Mouse (Mus musculus) C2C12 (cell line): Measurements from ENCODE around the gene Rnf141. TPM values are rescaled to one million over a fixed set of nuclear protein-coding genes. Genes with fewer than 3 reads are reported as not detected.

Source experiments
- H3K27me3 ChIP-seq: one replicate; pipeline ENCODE4 v1.6.1; 2011; ENCODE audit not compliant: control insufficient read depth, insufficient read depth, insufficient read length
- H3K36me3 ChIP-seq: one replicate; pipeline ENCODE4 v1.6.1; 2011; ENCODE audit not compliant: control insufficient read depth, insufficient read depth
- H3K4me3 ChIP-seq: one replicate; pipeline ENCODE4 v1.5.1; 2011; ENCODE audit warnings: mild to moderate bottlenecking, control low read depth; ENCODE audit not compliant: poor library complexity, insufficient read depth, severe bottlenecking
- H3K79me2 ChIP-seq: one replicate; pipeline ENCODE4 v1.6.1; 2011; ENCODE audit not compliant: control insufficient read depth, insufficient read depth
- H3K79me3 ChIP-seq: one replicate; pipeline ENCODE4 v1.6.1; 2011; ENCODE audit warnings: low read depth, control low read depth
- H3ac ChIP-seq: one replicate; pipeline ENCODE3; 2011; ENCODE audit warnings: low read depth; ENCODE audit not compliant: control insufficient read depth, insufficient read length
- CEBPB ChIP-seq: IDR thresholded peaks from one replicate; pipeline ENCODE4 v1.6.1; 2011; ENCODE audit warnings: low read depth, mild to moderate bottlenecking, control low read depth, moderate library complexity
- CTCF ChIP-seq: IDR thresholded peaks from one replicate; pipeline ENCODE4 v1.5.1; 2011; ENCODE audit not compliant: control insufficient read depth, insufficient read depth, insufficient read length
- FOSL1 ChIP-seq: IDR thresholded peaks from one replicate; pipeline ENCODE4 v1.8.0; 2011; ENCODE audit warnings: mild to moderate bottlenecking, low read length; ENCODE audit not compliant: poor library complexity, insufficient read depth, severe bottlenecking
- MAX ChIP-seq: IDR thresholded peaks from one replicate; pipeline ENCODE4 v1.6.1; 2011; ENCODE audit warnings: mild to moderate bottlenecking, control low read depth
- MYOD1 ChIP-seq: IDR thresholded peaks from one replicate; pipeline ENCODE4 v1.6.1; 2011; ENCODE audit warnings: low read depth; ENCODE audit not compliant: control insufficient read depth, insufficient read length
- MYOG ChIP-seq: IDR thresholded peaks from one replicate; pipeline ENCODE4 v1.6.1; 2011; ENCODE audit not compliant: control insufficient read depth, insufficient read length; ENCODE audit errors: extremely low read depth
- USF1 ChIP-seq: IDR thresholded peaks from one replicate; pipeline ENCODE4 v1.6.1; 2011; ENCODE audit warnings: low read depth, mild to moderate bottlenecking, control low read depth, moderate library complexity
- polyA plus RNA-seq: library from polyadenylated mRNA; unstranded; fragments of >200 nt; fragmentation: generic; extraction: Trizol; gene quantifications from one replicate; pipeline ENCODE4 v1.2.1, GENCODE M21; 2012; ENCODE audit warnings: missing spikeins

Rnf141 gene
- polyA plus RNA-seq, 1 experiment: 9.7 TPM

DNA sequence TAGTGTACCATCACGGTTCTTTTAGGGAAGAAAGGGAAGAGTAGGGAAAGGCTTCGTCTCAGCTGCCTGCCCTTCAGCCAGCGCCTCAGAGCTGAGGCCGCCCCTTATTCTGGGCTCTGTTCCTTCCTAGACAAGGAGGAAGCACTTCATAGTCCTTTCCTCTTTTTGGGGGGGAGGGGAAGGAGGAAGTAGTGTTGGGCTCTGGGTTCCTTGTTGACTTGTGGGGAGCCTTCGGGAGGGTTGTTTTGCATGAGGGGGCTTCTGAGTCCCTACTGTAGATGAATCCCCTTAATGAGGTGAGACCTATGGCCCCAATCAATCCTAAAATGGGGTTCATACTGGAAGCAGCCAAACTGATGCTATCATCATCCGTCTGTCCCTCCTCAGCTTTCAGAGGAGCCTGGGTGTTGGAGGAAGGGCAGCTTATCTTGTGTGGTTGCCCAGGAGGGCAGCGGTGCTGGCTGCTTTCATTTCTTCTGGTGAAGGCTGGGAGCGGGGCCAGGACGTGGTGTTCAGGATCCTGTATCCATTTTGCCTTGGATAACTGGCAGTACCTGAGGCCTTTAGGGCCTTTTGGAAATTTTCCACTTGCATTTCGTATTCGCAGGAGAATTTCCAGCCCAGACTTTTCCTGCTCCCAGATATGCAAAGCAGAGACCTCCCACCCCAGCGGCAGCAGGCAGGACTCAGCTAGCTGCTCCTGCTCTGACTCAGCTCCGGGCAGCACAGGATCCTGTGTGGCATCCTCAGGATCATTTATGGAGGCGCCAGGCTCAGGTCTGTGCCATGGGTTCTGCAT is 70.9 kb downstream of the Rnf141 start:
- Histone ChIP-seq H3K36me3 (no peaks in the 10 kb centered on the region), H3K27me3 (no peaks in the 10 kb centered on the region), H3ac (no peak overlapping the region), H3K79me2 (peaks cover 15% of the 10 kb centered on the region), H3K79me3 (peaks cover 6% of the 10 kb centered on the region), H3K4me3 (no peak overlapping the region)
- TF ChIP-seq MYOG: no peak
- no peak for TF ChIP-seq CTCF
- TF ChIP-seq MYOD1: no peak
- TF ChIP-seq FOSL1: no peak

DNA sequence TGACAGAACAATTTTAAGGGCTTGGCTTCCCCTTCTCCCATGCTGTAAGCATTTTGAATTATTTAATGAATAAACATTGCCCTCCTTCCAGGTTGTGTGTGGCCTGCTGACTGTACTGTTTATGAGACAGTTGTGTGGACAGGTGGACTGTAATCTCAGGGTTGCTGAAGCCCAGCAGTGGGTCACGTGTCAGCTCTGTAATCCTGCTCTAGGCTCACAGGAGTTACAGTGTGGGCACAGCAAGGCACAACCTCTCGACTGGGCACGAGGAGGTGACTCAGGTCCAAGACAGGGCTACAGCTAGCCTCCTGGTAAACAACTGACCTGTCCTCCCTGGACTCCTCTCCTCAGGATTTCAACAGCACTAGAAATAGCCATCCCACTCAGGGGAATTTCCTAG is 71.9 kb downstream of the Rnf141 start:
- Histone ChIP-seq H3K79me2 (peaks cover 5% of the 10 kb centered on the region), H3K4me3 (no peak overlapping the region), H3K27me3 (no peaks in the 10 kb centered on the region), H3K79me3 (peaks cover 2% of the 10 kb centered on the region), H3K36me3 (no peaks in the 10 kb centered on the region), H3ac (no peak overlapping the region)
- TF ChIP-seq FOSL1 (no peak), CTCF (no peak), MAX (no peak), MYOG (no peak), MYOD1 (no peak), USF1 (no peak)

DNA sequence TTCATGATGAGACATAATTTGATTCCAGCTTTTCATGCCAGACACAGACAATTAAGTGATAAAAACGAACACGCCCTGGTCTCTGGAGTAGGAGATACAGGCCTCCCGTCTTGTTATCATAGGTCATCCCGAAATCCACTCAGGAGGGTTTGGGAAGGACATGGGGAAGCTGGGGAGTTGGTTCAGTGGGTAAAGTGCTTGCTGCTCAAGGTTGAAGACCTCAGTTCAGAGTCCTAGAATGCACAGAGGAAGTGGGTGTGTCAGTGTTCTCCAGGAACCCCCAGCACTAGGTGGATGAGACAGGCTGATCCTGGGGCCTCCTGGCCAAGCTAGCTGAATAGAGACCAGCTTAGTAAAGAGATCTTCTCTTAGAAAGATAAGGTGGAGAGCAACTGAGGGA is 73.3 kb downstream of the Rnf141 start:
- Histone ChIP-seq H3K4me3 (no peak overlapping the region), H3K79me3 (peaks cover 2% of the 10 kb centered on the region), H3K36me3 (no peaks in the 10 kb centered on the region), H3K79me2 (peaks cover 4% of the 10 kb centered on the region), H3K27me3 (no peaks in the 10 kb centered on the region), H3ac (no peak overlapping the region)
- no peak for TF ChIP-seq MAX
- no peak for TF ChIP-seq FOSL1
- no peak for TF ChIP-seq USF1
- TF ChIP-seq CEBPB: no peak
- no peak for TF ChIP-seq MYOG
- TF ChIP-seq MYOD1: no peak
- no peak for TF ChIP-seq CTCF

DNA sequence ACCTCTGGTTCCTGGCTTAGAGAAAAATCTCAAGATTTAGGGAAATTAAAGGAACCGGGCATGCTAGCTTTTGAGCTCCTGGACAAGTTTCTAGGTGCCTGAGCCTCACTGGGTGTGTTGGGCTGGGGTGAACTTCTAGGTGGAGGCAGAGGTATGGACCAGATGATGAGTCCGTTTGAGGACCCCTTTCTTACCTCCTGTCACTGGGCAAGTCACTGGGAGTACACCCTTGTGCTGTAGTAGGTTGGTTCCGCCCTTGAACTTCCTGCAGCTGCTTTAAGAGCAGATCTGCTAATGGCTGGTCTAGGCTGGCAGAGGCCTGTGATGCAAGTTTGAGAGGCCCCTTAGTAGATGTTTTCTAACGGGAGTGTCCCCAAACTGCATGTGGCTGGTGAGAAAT is 75.2 kb downstream of the Rnf141 start:
- H3K27me3 ChIP-seq: no peaks in the 10 kb centered on the region
- no peaks in the 10 kb centered on the region for H3K79me3 ChIP-seq
- no peaks in the 10 kb centered on the region for H3K36me3 ChIP-seq
- no peak overlapping the region for H3K4me3 ChIP-seq
- H3ac ChIP-seq: no peak overlapping the region
- TF ChIP-seq FOSL1 (no peak), MAX (no peak), USF1 (no peak), MYOG (no peak)
- no peaks in the 10 kb centered on the region for H3K79me2 ChIP-seq

DNA sequence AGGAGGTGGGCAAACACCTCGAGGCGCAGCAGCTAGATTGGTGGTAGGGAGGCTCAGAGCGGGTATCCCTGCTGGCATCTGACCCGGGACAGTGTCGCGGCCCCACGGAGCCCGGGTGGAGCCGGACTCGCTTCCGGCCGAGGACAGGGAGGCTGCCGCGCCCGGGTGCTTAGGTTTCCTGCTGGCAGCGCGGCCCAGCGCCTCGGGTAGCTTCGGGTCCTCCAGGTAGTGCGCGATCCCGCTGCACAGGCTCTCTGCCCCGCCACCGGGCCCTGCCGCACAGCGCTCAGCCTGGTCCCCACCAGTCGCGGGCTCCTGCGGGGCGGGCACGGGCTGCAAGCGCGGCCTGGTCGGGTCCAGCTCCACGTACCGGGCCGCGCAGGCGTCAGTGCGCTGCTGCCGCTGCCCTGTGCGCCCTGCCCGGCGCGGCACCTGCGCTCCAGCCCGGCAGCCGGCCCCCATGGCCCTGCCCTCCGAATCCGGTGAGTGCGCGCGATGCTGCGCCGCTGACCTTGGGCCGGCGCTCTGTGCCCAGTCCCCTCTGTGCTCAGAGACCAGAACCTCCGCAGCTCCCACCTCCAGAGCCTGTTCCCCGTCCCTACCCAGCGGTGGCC is 75.7 kb downstream of the Rnf141 start:
- H3ac ChIP-seq: no peak overlapping the region
- no peaks in the 10 kb centered on the region for H3K79me2 ChIP-seq
- TF ChIP-seq MYOG (no peak), CEBPB (no peak), MAX (no peak), USF1 (no peak)
- H3K4me3 ChIP-seq: no peak overlapping the region
- H3K27me3 ChIP-seq: no peaks in the 10 kb centered on the region
- no peaks in the 10 kb centered on the region for H3K36me3 ChIP-seq
- H3K79me3 ChIP-seq: no peaks in the 10 kb centered on the region

DNA sequence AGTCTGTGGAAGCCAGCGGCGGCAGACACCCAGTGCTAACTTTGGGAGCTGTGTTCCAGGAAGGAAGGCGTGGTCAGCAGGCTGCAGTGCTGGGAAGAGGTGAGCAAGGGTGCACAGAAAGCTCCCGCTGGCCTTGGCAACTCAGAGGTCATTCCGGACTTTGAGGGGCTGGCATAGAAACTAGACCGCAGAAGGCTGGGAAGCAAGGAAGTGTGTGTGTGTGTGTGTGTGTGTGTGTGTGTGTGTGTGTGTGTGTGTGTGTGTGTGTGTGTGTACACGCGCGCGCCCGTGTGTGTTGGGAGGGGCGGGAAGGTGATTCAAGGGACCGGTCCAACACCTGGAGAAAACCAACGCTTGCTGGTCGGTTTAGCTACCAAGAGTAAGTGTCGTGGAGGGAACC is 76.3 kb downstream of the Rnf141 start, which contains the start of gene Ampd3:
Gene Ampd3, plus strand, starts transcription at position 206 of the 400 bp plus-strand sequence.
- Histone ChIP-seq H3K27me3 (no peaks in the 10 kb centered on the region), H3K36me3 (no peaks in the 10 kb centered on the region), H3K79me2 (no peaks in the 10 kb centered on the region), H3K79me3 (no peaks in the 10 kb centered on the region), H3ac (no peak within 1 kb of the TSS), H3K4me3 (no peak within 1 kb of the TSS)
- TF ChIP-seq CEBPB (no peak), USF1 (no peak), MYOD1 (no peak), MAX (no peak), CTCF (no peak), FOSL1 (no peak), MYOG (no peak)
